Mouse (Mus musculus): ENCODE measurements around the gene Pdyn.
A peak's percentile ranks its signal among the peaks of the same experiment; 100 is the strongest.

The Pdyn gene

DNA sequence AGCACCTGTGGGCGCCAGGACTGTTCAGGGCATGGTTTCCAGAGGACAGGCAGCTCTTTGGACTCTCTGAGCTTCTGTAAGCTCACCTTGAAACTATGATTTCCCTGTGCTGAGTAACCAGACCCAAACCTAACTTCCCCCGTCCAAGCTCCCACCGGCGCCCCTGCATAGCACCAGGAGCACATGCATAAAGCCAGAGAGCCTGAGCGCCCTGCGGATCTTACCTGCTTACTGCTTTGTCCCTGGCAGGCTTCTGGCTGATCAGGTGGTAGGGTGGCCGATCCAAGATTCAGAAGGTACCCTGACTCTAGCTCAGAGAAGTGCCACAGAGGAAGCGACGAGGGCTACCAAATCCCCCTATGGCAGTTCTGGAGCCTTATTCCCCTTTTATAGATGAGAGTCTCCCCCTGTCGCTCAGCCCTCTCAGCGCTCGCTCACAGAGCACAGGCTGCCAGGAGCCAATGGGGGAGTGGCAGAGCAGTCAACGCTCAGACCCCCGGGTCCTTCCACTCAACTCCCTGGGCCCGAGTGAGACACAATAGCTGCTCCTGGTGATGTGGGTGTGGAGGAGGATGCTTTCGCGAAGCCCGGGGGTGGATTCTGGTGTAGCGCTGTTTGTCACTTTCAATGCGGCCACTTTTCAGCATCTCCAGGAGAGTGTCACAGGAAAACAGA, at the start of gene Pdyn:
TSS of gene Pdyn (minus strand) at position 361 of the 675 bp plus-strand sequence.
- DNase-seq (ENCODE audit: low read depth, low spot score), result no peak

DNA sequence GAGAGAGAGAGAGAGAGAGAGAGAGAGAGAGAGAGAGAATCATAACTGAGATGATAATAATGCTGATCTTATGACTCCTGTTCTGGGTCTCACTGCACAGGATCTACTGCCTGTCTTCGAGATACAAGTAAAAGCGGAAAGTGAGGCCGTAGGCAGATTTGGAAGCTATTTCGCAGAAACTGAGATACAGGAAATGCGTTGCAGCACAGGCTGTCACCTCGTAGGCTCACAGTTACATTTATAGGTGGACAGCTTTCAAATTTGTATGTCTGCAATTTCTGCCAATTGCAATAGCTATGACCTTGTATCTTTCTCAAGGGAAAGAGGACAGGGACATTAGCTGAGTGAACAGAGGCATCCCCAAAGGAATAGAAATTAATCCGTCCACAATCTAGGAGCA, 42.4 kb upstream of the Pdyn start:
- DNase-seq (ENCODE audit: low read depth, low spot score), result no peak

DNA sequence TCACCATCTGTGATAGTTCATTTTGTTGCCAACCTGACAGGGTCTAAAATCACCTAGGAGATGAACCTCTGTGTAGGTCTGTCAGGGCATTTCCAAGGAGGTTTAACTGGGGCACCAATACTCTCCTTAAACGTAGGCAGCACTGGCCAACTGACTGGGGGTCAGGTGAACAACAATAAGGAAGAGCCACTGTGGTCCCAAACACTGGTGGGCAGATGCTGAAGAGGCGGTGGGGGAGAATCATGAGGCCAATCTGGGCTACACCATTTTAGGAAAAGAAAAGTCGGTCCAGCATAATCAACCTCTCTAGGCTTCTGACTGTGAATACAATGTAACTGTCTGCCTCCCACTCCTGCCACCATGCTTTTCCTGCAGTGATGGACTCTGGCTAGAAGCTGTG, 40.9 kb upstream of the Pdyn start:
- no peak for DNase-seq (ENCODE audit: low read depth, low spot score)

DNA sequence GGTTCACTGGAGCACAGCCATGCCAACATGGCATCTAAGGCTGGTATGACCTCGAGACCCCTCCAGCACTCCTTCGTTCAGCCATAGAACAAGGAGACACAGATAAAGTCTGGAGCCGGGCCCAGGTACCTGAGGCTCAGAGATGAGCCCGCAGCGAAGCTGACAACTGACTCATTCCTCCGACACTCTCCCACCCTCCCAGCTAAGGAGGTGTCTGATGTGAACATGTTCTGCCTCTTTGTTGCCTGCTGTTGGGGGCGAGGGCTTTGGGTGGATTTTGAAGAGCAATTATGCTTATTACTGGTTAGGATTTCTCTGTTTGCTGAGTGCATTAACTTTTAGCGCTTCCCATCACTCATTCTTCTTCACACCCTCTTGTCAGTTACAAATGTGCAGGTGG, 34.4 kb upstream of the Pdyn start:
- no peak for DNase-seq (ENCODE audit: low read depth, low spot score)

DNA sequence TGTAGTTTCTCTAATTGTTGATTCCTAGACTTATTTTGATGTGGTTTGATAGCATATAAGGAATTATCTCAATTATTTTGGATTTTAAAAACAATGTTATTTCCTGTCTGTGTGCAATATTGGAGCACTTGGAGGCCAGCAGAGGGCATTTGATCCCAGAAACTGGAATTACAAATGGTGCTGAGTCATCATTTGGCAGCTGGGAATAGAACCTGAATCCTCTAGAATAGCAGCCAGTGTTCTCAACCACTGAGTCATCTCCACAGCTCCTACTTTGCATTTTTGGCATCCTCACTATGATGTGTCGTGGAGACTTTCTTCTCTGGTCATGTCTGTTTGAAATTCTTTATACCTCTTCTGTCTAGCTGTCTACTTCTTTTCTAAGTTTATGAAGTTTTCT, 30.0 kb upstream of the Pdyn start:
- no peak for DNase-seq (ENCODE audit: low read depth, low spot score)

DNA sequence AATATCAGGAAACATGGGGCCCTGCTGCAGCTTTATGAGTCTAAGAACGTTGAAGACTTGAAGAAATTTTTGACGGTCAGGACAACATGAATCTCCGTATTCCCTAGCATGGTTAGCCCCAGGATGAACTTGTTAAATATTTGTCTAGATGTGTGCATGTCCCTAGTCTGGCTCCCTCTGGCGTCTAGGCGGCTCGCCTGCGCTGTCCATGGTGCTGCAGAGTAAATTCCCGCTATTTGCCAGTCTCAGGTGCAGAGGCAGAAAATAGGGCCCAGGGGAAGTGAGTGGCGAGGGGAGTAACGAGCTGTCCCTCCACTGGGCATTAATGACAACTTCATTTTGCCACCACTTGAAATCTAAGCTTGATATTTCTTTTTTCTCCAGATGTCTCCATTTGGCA, 16.0 kb upstream of the Pdyn start:
- no peak for DNase-seq (ENCODE audit: low read depth, low spot score)

DNA sequence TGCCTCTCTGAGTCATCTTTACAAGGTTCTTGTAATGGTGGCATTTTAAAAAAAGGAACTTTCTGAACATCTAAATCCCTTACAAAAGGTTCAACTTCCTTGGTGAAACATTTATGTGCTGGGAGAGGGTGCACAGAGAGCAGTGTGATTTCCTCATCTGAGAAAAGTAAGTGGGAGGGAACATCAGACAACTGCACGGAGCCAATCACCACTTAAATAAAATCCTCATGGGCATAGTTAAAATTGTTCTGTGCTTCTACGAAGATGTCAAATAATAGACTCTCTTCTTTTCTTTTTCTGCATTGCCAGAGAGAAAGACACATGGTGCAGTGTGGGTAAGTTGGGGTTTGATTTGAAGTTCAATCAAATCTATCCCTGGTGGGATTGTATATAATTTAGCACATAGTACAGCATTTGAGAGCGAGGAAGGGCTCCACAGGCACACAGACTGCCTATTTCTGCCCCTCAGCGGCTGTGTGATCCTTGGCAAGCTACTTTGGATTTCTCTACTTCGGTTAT, 13.4 kb upstream of the Pdyn start:
- no peak for DNase-seq (ENCODE audit: low read depth, low spot score)

DNA sequence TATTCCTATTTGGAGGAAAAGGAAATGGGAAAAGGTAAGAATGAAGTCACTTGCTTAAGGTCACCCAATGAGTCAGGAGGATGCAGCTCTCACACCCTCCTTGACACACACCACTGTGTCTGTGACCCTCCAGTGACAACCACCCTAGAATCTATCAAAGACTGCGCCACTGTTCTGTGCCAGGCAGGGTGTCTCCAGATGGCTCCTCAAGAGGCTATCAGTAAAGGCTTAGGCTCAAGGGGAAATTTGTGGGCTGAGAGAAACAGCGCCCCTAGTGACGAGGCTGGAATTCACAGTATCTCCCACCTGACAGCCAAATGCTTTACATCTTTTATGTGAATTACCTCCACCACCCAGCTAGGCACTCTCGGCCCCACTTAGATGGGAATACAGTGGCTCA, 3.6 kb downstream of the Pdyn start:
- peak; percentile 38 for DNase-seq (ENCODE audit: low read depth, low spot score)

DNA sequence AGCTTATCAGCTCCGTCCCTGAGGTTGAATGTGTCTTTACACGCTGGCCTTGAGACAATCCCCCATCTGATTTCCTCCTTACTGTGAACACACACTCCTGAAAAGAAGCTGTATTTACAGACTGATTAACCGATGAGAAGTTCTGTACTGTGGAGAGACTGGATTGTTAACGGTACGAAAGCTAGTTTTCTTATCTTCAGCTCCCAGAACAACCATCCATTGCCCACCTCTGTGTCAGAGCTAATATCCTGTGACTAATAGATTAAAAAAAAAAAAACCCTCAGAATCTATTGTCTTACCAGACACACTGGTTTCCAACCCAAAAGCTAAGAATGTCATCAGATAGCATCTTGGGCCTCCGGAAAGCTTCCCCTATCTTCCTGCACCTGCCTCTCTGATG, 5.3 kb downstream of the Pdyn start:
- no peak for DNase-seq (ENCODE audit: low read depth, low spot score)

DNA sequence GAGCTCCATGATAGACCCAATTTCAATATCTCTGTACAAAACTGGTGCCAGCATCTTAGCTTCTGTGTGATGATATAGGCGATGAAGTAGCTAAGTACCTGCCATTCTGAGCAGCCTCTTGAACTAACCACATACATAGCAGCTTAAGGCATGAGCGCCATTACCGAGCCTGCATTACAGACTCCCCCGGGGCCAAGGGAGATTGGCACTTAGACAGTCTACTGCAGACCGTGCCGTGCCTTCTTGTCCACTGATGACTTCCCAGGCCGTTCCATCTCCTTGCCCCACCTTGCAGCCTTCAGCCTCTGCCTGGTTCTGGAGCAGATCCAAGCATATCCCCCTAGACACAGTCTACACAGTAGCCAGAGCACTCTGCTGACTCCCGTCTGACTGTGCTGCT, 7.0 kb downstream of the Pdyn start:
- no peak for DNase-seq (ENCODE audit: low read depth, low spot score)

DNA sequence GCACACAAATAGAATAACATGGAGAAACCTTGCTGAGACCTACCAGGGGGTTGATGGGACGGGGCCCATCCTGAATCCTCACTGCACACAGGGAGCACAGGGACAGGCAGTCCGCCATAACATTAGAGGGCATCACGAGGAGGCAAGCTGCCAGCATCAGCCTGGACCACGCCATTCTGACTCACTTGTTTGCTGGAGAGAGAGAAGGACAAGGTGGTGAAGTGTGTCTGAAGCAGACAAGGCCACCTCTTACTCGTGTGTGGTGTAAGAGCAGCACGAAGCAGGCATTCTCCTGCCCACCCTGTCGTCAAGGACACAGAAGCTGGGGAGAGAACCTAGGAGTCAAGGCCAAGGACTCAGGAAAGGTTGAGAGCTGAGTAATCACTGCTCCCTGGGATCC, 9.9 kb downstream of the Pdyn start:
- no peak for DNase-seq (ENCODE audit: low read depth, low spot score)

DNA sequence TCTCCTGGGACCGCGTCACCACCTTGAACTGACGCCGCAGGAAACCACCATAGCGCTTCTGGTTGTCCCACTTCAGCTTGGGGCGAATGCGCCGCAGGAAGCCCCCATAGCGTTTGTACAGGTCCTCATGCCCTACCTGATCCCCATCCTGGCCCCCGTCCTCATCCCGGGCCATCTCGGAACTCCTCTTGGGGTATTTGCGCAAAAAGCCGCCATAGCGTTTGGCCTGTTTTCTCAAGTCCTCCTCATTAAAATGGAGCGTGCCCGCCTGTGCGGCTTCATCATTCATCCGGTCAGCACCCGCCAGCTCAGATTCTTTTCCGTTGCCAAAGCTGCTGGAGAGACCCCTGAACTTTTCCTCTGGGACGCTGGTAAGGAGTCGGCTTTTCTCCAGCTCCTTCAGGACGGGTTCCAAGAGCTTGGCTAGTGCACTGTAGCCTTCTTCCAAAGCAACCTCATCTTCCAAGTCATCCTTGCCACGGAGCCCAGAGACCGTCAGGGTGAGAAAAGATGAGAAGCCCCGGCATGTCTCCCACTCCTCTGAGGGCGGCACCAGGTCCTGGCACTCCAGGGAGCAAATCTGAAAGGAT, 11.5 kb downstream of the Pdyn start:
- no peak for DNase-seq (ENCODE audit: low read depth, low spot score)

DNA sequence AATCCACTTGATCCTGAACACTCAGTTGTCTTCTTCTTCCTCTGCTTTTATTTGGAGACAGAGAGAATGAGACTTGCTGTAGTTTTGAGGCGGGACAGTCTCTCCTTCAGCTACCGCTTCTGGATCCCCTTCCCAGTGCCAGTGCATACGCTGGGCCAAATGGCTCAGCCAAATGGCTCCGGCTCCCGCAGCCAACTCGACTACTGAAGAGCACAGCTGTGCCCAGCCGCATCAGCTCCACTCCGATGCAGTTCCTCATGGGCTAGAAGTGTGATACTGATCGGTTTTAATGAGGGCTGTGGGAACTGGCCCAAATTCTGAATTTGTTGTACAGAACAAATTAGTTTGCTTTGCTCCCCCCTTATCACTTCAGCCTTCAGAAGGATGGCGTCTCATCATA, 12.7 kb downstream of the Pdyn start:
- DNase-seq (ENCODE audit: low read depth, low spot score), result no peak

DNA sequence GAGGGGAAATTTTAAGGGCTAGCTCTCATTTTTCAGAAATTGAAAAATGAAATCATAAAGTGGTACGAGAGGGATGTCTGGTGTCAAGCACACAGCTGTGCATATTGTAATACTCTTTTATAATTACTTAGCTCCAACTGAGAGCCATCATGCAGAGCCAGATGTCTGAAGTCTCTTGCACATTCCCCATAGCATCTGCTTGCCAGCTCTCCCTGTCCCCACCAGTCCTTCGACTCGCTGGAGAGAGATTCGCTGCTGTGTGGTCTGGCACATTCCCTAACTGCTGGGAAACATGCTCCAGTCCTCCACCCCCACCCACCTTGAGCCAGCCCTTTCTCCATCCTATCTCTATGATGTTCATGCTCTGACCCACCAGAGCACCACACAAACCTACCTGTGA, 15.6 kb downstream of the Pdyn start:
- DNase-seq (ENCODE audit: low read depth, low spot score), result no peak

DNA sequence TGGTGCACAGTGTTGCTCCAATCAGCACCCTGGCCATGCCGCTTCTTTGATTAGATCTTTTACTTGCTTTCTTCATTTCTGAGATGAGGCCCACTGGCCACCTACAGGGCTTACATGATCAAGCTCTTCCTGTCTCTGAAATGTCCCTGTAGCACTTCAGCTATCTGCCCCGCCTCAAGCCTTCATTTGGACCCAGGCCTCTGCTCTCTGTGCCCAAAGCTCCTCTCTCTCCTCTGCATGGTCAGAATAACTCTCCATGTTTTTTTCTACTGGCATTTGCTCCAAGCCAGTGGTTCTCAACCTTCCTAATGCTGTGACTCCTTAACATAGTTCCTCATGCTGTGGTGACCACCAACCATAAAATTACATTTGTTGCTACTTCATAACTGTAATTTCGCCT, 19.4 kb downstream of the Pdyn start:
- DNase-seq (ENCODE audit: low read depth, low spot score), result no peak

DNA sequence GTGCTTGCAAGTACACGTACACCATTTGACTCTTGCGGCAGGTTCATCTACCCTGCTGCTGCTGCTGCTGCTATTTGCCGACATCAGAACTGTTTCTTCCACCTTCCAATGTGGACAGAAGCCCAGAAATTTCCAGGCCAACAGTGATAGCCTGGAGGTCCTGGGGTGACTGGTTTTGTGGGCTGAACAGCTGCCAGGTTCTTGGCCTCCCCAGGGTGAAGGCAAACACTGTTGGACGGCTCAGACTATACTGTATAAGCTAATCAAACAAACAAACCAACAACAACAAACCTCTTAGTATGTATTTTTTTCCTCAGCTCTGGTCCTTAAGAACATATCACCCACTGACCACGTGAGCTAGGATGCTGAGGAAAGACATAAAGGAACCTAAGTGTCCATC, 20.6 kb downstream of the Pdyn start:
- no peak for DNase-seq (ENCODE audit: low read depth, low spot score)

DNA sequence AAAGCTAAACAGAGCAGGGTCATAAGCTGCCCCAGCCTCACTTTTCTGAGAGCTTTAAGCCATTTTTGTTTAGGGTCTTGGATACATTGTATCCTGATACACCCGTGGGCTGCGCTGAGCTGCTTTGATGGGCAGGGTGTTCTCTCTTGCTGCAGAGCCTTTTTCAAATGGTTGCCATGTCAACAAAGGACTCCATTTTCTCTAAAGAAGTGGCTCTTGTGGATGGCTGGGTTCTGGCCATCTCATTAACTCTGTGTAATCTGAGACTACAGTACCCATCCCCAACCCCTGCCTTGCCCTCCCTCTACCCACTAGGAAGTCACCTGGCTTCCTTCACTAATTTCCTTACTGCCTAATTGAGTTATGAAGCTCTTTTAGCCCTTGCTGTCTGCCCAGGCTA, 22.0 kb downstream of the Pdyn start:
- no peak for DNase-seq (ENCODE audit: low read depth, low spot score)

DNA sequence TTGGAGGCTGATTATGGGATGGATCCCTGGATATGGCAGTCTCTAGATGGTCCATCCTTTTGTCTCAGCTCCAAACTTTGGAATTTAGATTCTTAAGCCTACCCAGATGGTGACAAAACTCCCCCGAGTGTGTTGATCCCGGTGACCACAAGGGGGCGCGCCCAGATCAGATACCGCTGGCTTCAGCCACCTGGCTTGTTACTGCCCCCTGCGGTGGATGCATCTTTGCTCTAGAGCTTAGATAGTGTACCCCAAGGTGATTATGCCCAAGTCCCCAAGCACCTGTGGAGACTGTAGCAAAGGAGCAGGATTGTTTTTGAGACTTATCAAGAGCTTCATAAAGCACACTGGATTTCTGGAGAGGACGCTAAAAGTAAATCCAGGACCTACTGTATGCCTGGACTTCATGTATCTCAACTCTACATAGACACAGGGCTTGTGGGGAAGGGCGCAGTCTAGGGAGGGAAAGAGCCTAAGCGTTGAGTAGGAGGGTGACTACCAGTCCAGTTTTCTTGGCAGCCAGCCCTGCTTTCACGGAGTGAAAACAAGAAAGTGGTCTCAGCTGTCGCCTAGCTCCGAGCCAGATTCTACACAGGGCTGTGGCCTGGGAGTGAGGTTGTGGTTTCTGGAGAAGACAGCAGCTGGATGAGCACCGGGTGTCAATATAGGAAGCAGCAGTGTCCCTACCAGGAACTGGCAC, 24.6 kb downstream of the Pdyn start:
- DNase-seq (ENCODE audit: low read depth, low spot score), result peak; percentile 77

DNA sequence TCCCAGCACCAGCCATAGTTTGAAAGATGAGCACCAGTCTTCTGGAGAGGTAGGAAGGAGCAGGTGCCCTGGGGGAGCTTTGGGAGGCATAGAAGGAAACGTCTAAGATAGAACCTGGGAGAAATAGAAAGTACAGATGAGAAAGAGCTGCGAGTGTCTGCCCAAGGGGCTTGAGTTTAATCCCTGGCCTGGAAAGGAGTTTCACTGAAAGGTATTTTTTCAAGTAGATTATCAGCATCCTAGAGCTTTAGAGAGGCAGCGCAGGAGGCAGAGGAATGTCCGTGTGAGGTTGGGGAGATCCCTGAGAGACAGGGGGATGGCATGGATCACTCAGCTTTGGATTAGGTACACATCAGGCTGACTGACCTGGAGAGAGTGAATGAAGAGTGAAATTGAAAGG, 27.7 kb downstream of the Pdyn start:
- DNase-seq (ENCODE audit: low read depth, low spot score), result no peak

DNA sequence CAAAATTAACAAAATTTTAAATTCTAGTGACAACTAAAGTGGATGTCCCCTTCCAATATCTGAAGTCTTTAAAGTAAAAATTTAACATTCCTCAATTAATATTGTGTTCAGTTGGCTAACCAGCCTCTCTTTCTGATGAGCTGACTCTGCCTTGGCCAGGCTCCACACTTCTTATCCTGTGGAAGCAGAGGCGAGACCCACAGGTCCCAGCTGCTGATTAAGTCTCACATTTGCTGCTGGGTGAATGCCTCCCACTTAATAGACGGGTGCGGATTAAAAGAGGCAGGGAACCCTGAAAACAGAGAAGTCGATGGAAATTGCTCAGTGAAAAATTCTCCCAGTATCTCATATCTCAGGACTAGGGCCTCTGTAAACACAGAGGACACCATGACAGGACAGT, 37.2 kb downstream of the Pdyn start:
- no peak for DNase-seq (ENCODE audit: low read depth, low spot score)

DNA sequence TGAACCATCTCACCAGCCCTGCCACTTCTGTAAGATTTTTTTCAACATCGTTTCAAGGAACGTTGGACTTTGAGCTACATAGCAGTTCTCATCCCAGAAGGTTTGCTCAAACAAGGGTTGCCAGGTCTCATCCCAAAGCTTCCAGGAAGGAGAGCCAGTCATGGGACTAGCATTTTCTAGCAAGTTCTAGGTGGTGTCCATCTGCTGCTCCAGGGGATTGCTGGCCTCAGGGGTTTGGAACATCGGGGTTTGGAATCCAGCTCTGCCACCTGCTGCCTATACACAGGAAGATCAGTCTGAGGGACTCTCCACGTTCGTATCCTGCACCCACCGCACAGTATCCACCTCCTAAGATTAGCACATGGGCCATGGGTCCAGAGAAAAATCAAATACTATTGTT, 39.6 kb downstream of the Pdyn start:
- no peak for DNase-seq (ENCODE audit: low read depth, low spot score)

DNA sequence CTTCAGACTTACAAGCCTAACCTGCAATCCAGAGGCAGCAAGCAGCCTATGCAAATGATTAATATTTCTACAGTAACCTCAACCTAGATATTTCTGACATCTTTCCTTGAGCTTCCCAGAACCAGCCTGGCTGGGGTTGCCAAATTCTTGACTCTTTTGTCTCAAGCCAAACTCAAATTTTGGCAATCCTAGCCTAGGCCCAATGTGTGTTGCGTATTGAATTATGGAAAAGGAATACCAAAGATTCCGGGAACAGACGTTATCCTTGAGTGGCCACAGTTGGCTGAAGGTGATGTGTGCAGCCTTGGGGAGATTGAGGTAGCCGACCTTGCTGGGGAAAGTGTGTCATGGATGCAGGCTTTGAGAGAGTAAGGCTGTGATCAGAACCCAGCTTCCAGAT, 40.8 kb downstream of the Pdyn start:
- no peak for DNase-seq (ENCODE audit: low read depth, low spot score)

DNA sequence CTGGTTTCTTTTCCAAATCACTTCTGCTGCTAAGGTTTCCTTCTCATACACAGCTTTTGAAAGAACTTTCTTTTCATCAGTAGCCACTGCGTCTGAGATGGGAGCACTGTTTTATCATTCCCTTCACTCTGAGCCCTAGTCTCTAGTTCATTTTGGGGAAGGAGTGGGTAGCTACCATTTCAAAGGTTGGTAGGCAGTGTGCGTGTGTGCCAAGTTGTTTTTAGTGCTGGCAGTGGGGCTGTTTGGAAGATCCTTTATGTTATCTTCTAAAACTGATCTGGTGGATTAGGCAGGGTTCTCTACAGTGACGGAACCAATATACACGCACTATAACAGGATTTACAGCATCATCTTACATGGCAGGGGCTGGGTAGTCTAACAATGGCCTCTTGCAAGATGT, 44.6 kb downstream of the Pdyn start:
- no peak for DNase-seq (ENCODE audit: low read depth, low spot score)
